Comparison of ENCODE assay signal across 7 mouse cellular contexts in the genomic region with DNA sequence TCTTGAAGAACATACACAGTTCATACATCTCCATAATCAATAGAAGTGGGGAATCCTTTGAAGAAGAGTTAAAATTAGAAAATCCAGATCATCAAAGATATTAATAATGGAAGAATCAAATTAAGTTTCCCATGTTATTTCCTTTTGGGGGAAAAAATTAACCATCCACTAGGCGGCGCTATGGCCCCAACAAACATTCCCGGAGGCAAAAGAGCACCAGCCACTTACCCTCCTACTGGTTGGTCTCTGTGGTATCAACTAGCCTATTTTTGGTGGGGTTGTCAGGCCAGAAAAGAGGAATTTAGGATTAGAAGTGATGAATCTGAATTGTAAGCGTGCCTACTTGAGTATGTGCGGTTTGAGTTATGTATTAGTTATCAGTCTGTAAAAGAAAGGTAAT. TPM values are rescaled to one million over a fixed set of nuclear protein-coding genes. Genes with fewer than 3 reads are reported as not detected.
DNase-seq lines count a peak whose midpoint lies in the region; ATAC-seq and TF ChIP-seq lines count a peak whose summit lies in the region.

No protein-coding gene starts in this region.

- no peaks in the 10 kb centered on the region for H3K4me1 ChIP-seq in kidney, adult 2 months (ENCODE audit: control insufficient read depth, insufficient read depth, low read length)
- no peaks in the 10 kb centered on the region for H3K4me1 ChIP-seq in kidney, embryonic 14.5 days (ENCODE audit: control insufficient read depth, insufficient read depth, low read length)
- H3K4me1 ChIP-seq in cortical plate, adult 2 months (ENCODE audit: control insufficient read depth, insufficient read depth, low read length) = no peaks in the 10 kb centered on the region
- H3K4me1 ChIP-seq in neural tube, embryonic 11.5 days (ENCODE audit: control insufficient read depth, insufficient read depth, low read length) = no peaks in the 10 kb centered on the region

- no peak for ATAC-seq in kidney, embryonic 14.5 days (ENCODE audit: low FRiP score, low TSS enrichment)
- no peak for ATAC-seq in neural tube, embryonic 11.5 days (ENCODE audit: insufficient read depth, low FRiP score, low TSS enrichment)

- peak; percentile 47 for DNase-seq in kidney, adult 2 months
- DNase-seq in CD4-positive helper T cell, adult 2 months (ENCODE audit: low read depth, low spot score) = peak; percentile 64
- peak; percentile 45 for DNase-seq in MEL-GATA-1-ER (ENCODE audit: extremely low read depth, low read depth)
- peak; percentile 44 to 79 for DNase-seq in kidney, postnatal 36 days
- peak; percentile 54 for DNase-seq in neural tube, embryonic 11.5 days (ENCODE audit: low spot score)

- no peaks in the 10 kb centered on the region for H3K9me3 ChIP-seq in kidney, embryonic 14.5 days (ENCODE audit: control insufficient read depth, low read length)
- H3K9me3 ChIP-seq in neural tube, embryonic 11.5 days (ENCODE audit: control insufficient read depth, low read length) = no peaks in the 10 kb centered on the region

- TF ChIP-seq POLR2A in kidney, adult 2 months (IDR thresholded peaks at IDR 0.05; ENCODE audit: low read depth, low read length) = no peak
- no peak for TF ChIP-seq POLR2A in cortical plate, adult 2 months (IDR thresholded peaks at IDR 0.05; ENCODE audit: extremely low read depth, insufficient read depth, low read length)

- peak; percentile 73 for TF ChIP-seq CTCF in kidney, adult 2 months (conservative IDR thresholded peaks at IDR 0.05; ENCODE audit: insufficient read depth, insufficient read length, low read depth, low read length)
- TF ChIP-seq CTCF in cortical plate, adult 2 months (IDR thresholded peaks at IDR 0.05; ENCODE audit: extremely low read depth, insufficient read depth, low read length) = peak; percentile 63

- no peak overlapping the region for H3K4me3 ChIP-seq in kidney, adult 2 months (ENCODE audit: insufficient read depth, low read depth, low read length)
- H3K4me3 ChIP-seq in kidney, embryonic 14.5 days (ENCODE audit: low read length) = no peak overlapping the region
- H3K4me3 ChIP-seq in cortical plate, adult 2 months (ENCODE audit: insufficient read depth, low read length) = no peak overlapping the region
- H3K4me3 ChIP-seq in neural tube, embryonic 11.5 days (ENCODE audit: low read depth, low read length) = no peak overlapping the region

- WGBS in kidney, adult 2 months = 41% methylated on average over 5 of the region's 5 CpGs
- 44% methylated on average over 5 of the region's 5 CpGs for WGBS in kidney, embryonic 14.5 days
- 42% methylated on average over 5 of the region's 5 CpGs for WGBS in neural tube, embryonic 11.5 days

- H3K27ac ChIP-seq in kidney, adult 2 months (ENCODE audit: insufficient read depth, low read depth, low read length) = no peak overlapping the region
- H3K27ac ChIP-seq in kidney, embryonic 14.5 days (ENCODE audit: low read depth, low read length) = no peak overlapping the region
- no peak overlapping the region for H3K27ac ChIP-seq in cortical plate, adult 2 months (ENCODE audit: insufficient read depth, low read length)
- H3K27ac ChIP-seq in neural tube, embryonic 11.5 days (ENCODE audit: low read depth, low read length) = no peak overlapping the region

- H3K27me3 ChIP-seq in kidney, adult 2 months (replicated peaks; ENCODE audit: control insufficient read depth, insufficient read depth, low read length) = no peaks in the 10 kb centered on the region
- H3K27me3 ChIP-seq in kidney, embryonic 14.5 days (ENCODE audit: control insufficient read depth, insufficient read depth, low read length) = no peaks in the 10 kb centered on the region
- H3K27me3 ChIP-seq in neural tube, embryonic 11.5 days (ENCODE audit: control insufficient read depth, insufficient read depth, low read length) = no peaks in the 10 kb centered on the region

- H3K4me2 ChIP-seq in kidney, embryonic 14.5 days (replicated peaks; ENCODE audit: low read depth, low read length) = no peak overlapping the region
- no peak overlapping the region for H3K4me2 ChIP-seq in neural tube, embryonic 11.5 days (ENCODE audit: low read depth)

- H3K9ac ChIP-seq in kidney, embryonic 14.5 days (ENCODE audit: low read depth, low read length) = no peak overlapping the region
- H3K9ac ChIP-seq in neural tube, embryonic 11.5 days (ENCODE audit: low read length) = no peak overlapping the region

- peaks cover 1% of the 10 kb centered on the region for H3K36me3 ChIP-seq in kidney, adult 2 months (ENCODE audit: control insufficient read depth, insufficient read depth, low read length)
- peaks cover 15% of the 10 kb centered on the region for H3K36me3 ChIP-seq in kidney, embryonic 14.5 days (ENCODE audit: control insufficient read depth, insufficient read depth, low read length)
- H3K36me3 ChIP-seq in neural tube, embryonic 11.5 days (ENCODE audit: control insufficient read depth, insufficient read depth, low read length) = no peaks in the 10 kb centered on the region; the same call in 1 of the 2 replicates

RNA-seq across cellular contexts. Expression of a gene that starts 41.6 kb away (rescaled TPM):
- polyA plus RNA-seq in kidney, adult 2 months (2012; rRNA removed) = 3.2 and 3.3 TPM in 2 replicates
- polyA plus RNA-seq in kidney, embryonic 14.5 days (2014; fragmentation: Nextera tagmentation; extraction: Ambion mirVana) = 12.6 and 14.9 TPM in 2 replicates
- polyA plus RNA-seq in cortical plate, adult 2 months (2012; rRNA removed) = 18.1 and 18.2 TPM in 2 replicates
- polyA plus RNA-seq in neural tube, embryonic 11.5 days (2014; fragmentation: Nextera tagmentation; extraction: Ambion mirVana) = 13.6 and 14.6 TPM in 2 replicates

RNA-seq across cellular contexts. Expression of a gene that starts 48.3 kb away (rescaled TPM):
- polyA plus RNA-seq in kidney, adult 2 months (2012; rRNA removed) = 6.6 and 7.4 TPM in 2 replicates
- polyA plus RNA-seq in kidney, embryonic 14.5 days (2014; fragmentation: Nextera tagmentation; extraction: Ambion mirVana) = 6.0 and 12.8 TPM in 2 replicates
- polyA plus RNA-seq in cortical plate, adult 2 months (2012; rRNA removed) = 9.7 and 9.8 TPM in 2 replicates
- 13.4 and 14.5 TPM in 2 replicates for polyA plus RNA-seq in neural tube, embryonic 11.5 days (2014; fragmentation: Nextera tagmentation; extraction: Ambion mirVana)
